Mouse (Mus musculus): ENCODE data around the gene Palld. TPM values are rescaled to one million over a fixed set of nuclear protein-coding genes. Genes with fewer than 3 reads are reported as not detected.

Palld gene
- total and polyA plus RNA-seq, 3 experiments: 0.87 to 7.1 (median 2.6) TPM

DNA sequence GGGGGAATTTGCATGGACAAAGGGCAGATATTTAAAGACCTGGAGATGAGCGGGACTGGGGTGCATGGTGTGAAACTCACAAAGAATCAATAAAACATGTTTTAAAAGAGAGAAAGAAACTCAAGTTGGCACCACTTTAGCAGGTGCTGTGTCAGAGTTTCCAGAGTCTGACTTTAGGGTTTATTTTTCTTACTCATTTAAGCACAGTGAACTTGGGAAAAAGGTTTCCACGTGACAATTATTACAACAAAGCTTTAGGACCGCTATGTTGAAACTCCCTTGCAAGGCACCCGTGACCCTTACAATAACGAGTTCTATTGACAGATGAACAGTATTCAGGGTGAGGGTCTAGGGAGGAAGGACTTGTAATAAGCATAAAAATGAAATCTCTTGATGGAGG lies 440.3 kb downstream of the Palld start:
- dilution Hi-C loops (cut with MboI; ENCODE audit: extremely low pct_ligation_motif_present, extremely low pct_unique_long_range_greater_than_20kb, low sequenced_read_pairs): no loop called here
- Histone ChIP-seq H3K9me3 (replicated peaks; ENCODE audit: low read length) (no peaks in the 10 kb centered on the region), H3K27ac (ENCODE audit: insufficient read depth, low read depth) (no peak overlapping the region), H3K9ac (ENCODE audit: insufficient read depth, low read depth) (no peak overlapping the region), H3K4me1 (ENCODE audit: control insufficient read depth in 1 of 2, insufficient read depth in 2 of 2) (no peaks in the 10 kb centered on the region; a peak in 1 of 4 replicates), H3K4me3 (replicated peaks in 1 of 3; ENCODE audit: low read depth in 2 of 3, low read length in 2 of 3, poor library complexity in 1 of 3) (no peak overlapping the region), H3K36me3 (replicated peaks in 1 of 2; ENCODE audit: control insufficient read depth in 1 of 2, insufficient read depth in 1 of 2, low read length in 1 of 2) (no peaks in the 10 kb centered on the region), H3K4me2 (ENCODE audit: insufficient read depth, low read depth, poor library complexity, severe bottlenecking) (no peak overlapping the region), H3K79me2 (replicated peaks; ENCODE audit: control insufficient read depth, extremely low read depth, insufficient read depth, poor library complexity, severe bottlenecking) (no peaks in the 10 kb centered on the region), H3K27me3 (replicated peaks) (no peaks in the 10 kb centered on the region)
- in situ Hi-C loops (cut with MboI; ENCODE audit: low pct_ligation_motif_present, low pct_unique_long_range_greater_than_20kb, low sequenced_read_pairs): no loop called here
- no peak for DNase-seq (ENCODE audit: extremely low read depth)
- TF ChIP-seq BHLHE40 (IDR thresholded peaks at IDR 0.05; ENCODE audit: low read depth, low read length): peak; percentile 65
- peak; percentile 41; the same call in 1 of the 2 replicates for TF ChIP-seq ETS1 (conservative IDR thresholded peaks at IDR 0.05; ENCODE audit: low read depth, low read length)
- 0 out of 2 replicates have a peak, but pooled peaks have one; percentile 36 for TF ChIP-seq JUND (conservative IDR thresholded peaks at IDR 0.05; ENCODE audit: low read depth, low read length)
- peak; percentile 44; the same call in 1 of the 2 replicates for TF ChIP-seq EP300 (IDR thresholded peaks at IDR 0.05; ENCODE audit: low read length)
- TF ChIP-seq MAZ (IDR thresholded peaks at IDR 0.05; ENCODE audit: low read depth, low read length): no peak
- no peak for TF ChIP-seq ZNF384 (IDR thresholded peaks at IDR 0.05; ENCODE audit: low read depth, low read length)
- TF ChIP-seq JUN (IDR thresholded peaks at IDR 0.05; ENCODE audit: insufficient read depth, low read depth, low read length): peak; percentile 34; the same call in 1 of the 2 replicates
- TF ChIP-seq IRF4 (IDR thresholded peaks at IDR 0.05; ENCODE audit: low read depth, low read length): peak; percentile 45; the same call in 1 of the 2 replicates

Other genes starting within 250 kb of the Palld start
- gene Ddx60, start 25.4 kb upstream of the Palld start, total RNA-seq (2012; rRNA removed): 0.08 and 0.21 TPM in 2 replicates
- gene Ddx60, start 25.4 kb upstream of the Palld start, total RNA-seq (2014; rRNA removed): 0.47 and 0.69 TPM in 2 replicates
- gene Ddx60, start 25.4 kb upstream of the Palld start, polyA plus RNA-seq (2012; ENCODE audit: insufficient read length, low read depth): 0.20 and 0.56 TPM in 2 replicates
- not detected in 2 replicates for gene Anxa10, start 220.5 kb upstream of the Palld start, total RNA-seq (2012; rRNA removed)
- not detected in 2 replicates for gene Anxa10, start 220.5 kb upstream of the Palld start, total RNA-seq (2014; rRNA removed)
- gene Anxa10, start 220.5 kb upstream of the Palld start, polyA plus RNA-seq (2012; ENCODE audit: insufficient read length, low read depth): not detected in 2 replicates